19 mouse cellular contexts compared by ENCODE assay signal in genomic region chr7:18942815-18943214, GRCm38 (mm10). TPM values are rescaled to one million over a fixed set of nuclear protein-coding genes. Genes with fewer than 3 reads are reported as not detected.
DNase-seq lines count a peak whose midpoint lies in the region; ATAC-seq and TF ChIP-seq lines count a peak whose summit lies in the region.
"Had no signal": no experiment of that assay in that cellular context is flagged by ENCODE, and none has a peak within 500 bp of the region (broad histone marks: within the 10 kb centered on the region; RNA-seq: fewer than 3 reads in every experiment).

No protein-coding gene starts in this region.

- H3K27me3 ChIP-seq in forebrain, embryonic 15.5 days: no peaks in the 10 kb centered on the region
- H3K27me3 ChIP-seq in hindbrain, embryonic 16.5 days (replicated peaks; ENCODE audit: control insufficient read depth, insufficient read depth, low read length): no peaks in the 10 kb centered on the region
- H3K27me3 ChIP-seq in neural tube, embryonic 13.5 days: no peaks in the 10 kb centered on the region

- 38% methylated on average over 9 of the region's 9 CpGs for WGBS in forebrain, embryonic 15.5 days
- WGBS in hindbrain, embryonic 16.5 days: 45% methylated on average over 9 of the region's 9 CpGs
- 27% methylated on average over 9 of the region's 9 CpGs for WGBS in neural tube, embryonic 13.5 days

- peaks cover 29% of the 10 kb centered on the region for H3K36me3 ChIP-seq in forebrain, embryonic 15.5 days
- H3K36me3 ChIP-seq in hindbrain, embryonic 16.5 days (ENCODE audit: control insufficient read depth, insufficient read depth, low read length): peaks cover 15% of the 10 kb centered on the region
- peaks cover 43% of the 10 kb centered on the region for H3K36me3 ChIP-seq in neural tube, embryonic 13.5 days
- H3K36me3 ChIP-seq: limb, embryonic 13.5 days had no signal

- peaks cover 30% of the 10 kb centered on the region for H3K4me1 ChIP-seq in forebrain, embryonic 15.5 days
- H3K4me1 ChIP-seq in hindbrain, embryonic 16.5 days (ENCODE audit: control insufficient read depth, insufficient read depth, low read depth, low read length): peaks cover 15% of the 10 kb centered on the region
- H3K4me1 ChIP-seq in neural tube, embryonic 13.5 days (replicated peaks): peaks cover 63% of the 10 kb centered on the region
- H3K4me1 ChIP-seq: limb, embryonic 13.5 days had no signal

- no peak overlapping the region for H3K4me2 ChIP-seq in forebrain, embryonic 15.5 days (replicated peaks)
- no peak overlapping the region for H3K4me2 ChIP-seq in hindbrain, embryonic 16.5 days (ENCODE audit: low read length)
- H3K4me2 ChIP-seq in neural tube, embryonic 13.5 days: no peak overlapping the region; the same call in 1 of the 2 replicates
- H3K4me2 ChIP-seq: limb, embryonic 13.5 days had no signal

- TF ChIP-seq CTCF in left cerebral cortex, adult 2 months (IDR thresholded peaks at IDR 0.05): no peak

- H3K9me3 ChIP-seq in forebrain, embryonic 15.5 days: no peaks in the 10 kb centered on the region
- no peaks in the 10 kb centered on the region for H3K9me3 ChIP-seq in hindbrain, embryonic 16.5 days (ENCODE audit: control insufficient read depth, low read length)
- H3K9me3 ChIP-seq in neural tube, embryonic 13.5 days: no peaks in the 10 kb centered on the region
- H3K9me3 ChIP-seq: limb, embryonic 13.5 days had no signal

- intact Hi-C loops in left cerebral cortex, adult 2 months (cut with DNase I): loop anchor here (2.0 kb wide), 1 partner anchor 18 kb away; the partner anchor contains the start of gene Nova2

- H3K9ac ChIP-seq in forebrain, embryonic 15.5 days (replicated peaks): no peak overlapping the region
- no peak overlapping the region for H3K9ac ChIP-seq in hindbrain, embryonic 16.5 days (ENCODE audit: low read depth, low read length)
- H3K9ac ChIP-seq in neural tube, embryonic 13.5 days: no peak overlapping the region
- H3K9ac ChIP-seq: limb, embryonic 13.5 days had no signal

- no peak overlapping the region for H3K4me3 ChIP-seq in left cerebral cortex, adult 2 months
- no peak overlapping the region for H3K4me3 ChIP-seq in forebrain, embryonic 15.5 days
- H3K4me3 ChIP-seq in hindbrain, embryonic 16.5 days (ENCODE audit: low read length): no peak overlapping the region
- no peak overlapping the region for H3K4me3 ChIP-seq in neural tube, embryonic 13.5 days
- H3K4me3 ChIP-seq: erythroblast, embryonic 14.5 days; limb, embryonic 13.5 days had no signal

- DNase-seq in left cerebral cortex, adult 2 months (ENCODE audit: extremely low spot score in 1 of 2, low spot score in 2 of 2): no peak
- no peak for DNase-seq in left cerebral cortex, adult 11 months (ENCODE audit: low spot score)
- no peak for DNase-seq in cerebellum, adult 9-11 months
- DNase-seq in right cerebral cortex, adult 2 months (ENCODE audit: low spot score in 2 of 2): no peak
- DNase-seq: cerebellum, adult 11-12 months; heart, adult 11 months; kidney, adult 9 months; lung, postnatal 14 days; thymus, postnatal 14 days had no signal

- peak overlapping the region; percentile 70 for H3K27ac ChIP-seq in left cerebral cortex, adult 2 months
- H3K27ac ChIP-seq in forebrain, embryonic 15.5 days (replicated peaks): peak overlapping the region; percentile 73
- H3K27ac ChIP-seq in hindbrain, embryonic 16.5 days (ENCODE audit: low read depth, low read length): peak overlapping the region; percentile 4
- H3K27ac ChIP-seq in neural tube, embryonic 13.5 days (replicated peaks): peak overlapping the region; percentile 88
- H3K27ac ChIP-seq: limb, embryonic 13.5 days had no signal

- ATAC-seq in forebrain, embryonic 15.5 days (replicated peaks): peak; percentile 34
- ATAC-seq in hindbrain, embryonic 16.5 days: peak; percentile 10; the same call in 1 of the 2 replicates
- peak; percentile 27; the same call in 1 of the 2 replicates for ATAC-seq in neural tube, embryonic 13.5 days (ENCODE audit: low read depth)
- no peak for ATAC-seq in erythroblast, adult 5-6 weeks (replicated peaks; ENCODE audit: low FRiP score, poor library complexity, severe bottlenecking)

RNA-seq across cellular contexts. Expression of gene Nova2, which starts 17.1 kb away (rescaled TPM):
- 10 to 100 TPM; 79.9 to 86.4 TPM for total RNA-seq in left cerebral cortex, adult 2 months (2021)
- polyA plus RNA-seq in forebrain, embryonic 15.5 days (2015; fragmentation: Nextera tagmentation; extraction: Ambion mirVana): 17.6 and 18.0 TPM in 2 replicates
- polyA plus RNA-seq in hindbrain, embryonic 16.5 days (2015; fragmentation: Nextera tagmentation; extraction: Ambion mirVana): 10.4 and 12.3 TPM in 2 replicates
- polyA plus RNA-seq in neural tube, embryonic 13.5 days (2015; fragmentation: Nextera tagmentation; extraction: Ambion mirVana): 9.7 and 10.7 TPM in 2 replicates
- not detected in 2 replicates for total RNA-seq in erythroblast, adult 5-6 weeks (2015; ENCODE audit: low replicate concordance)
- not detected in 2 replicates for total RNA-seq in erythroblast, adult 5-6 weeks (2017; ENCODE audit: low replicate concordance)
- polyA plus RNA-seq: erythroblast, embryonic 14.5 days had no signal

RNA-seq across cellular contexts. Expression of gene Ccdc61, which starts 32.6 kb away (rescaled TPM):
- 10 to 100 TPM; 10.5 to 11.0 TPM for total RNA-seq in left cerebral cortex, adult 2 months (2021)
- 26.5 and 27.9 TPM in 2 replicates for polyA plus RNA-seq in forebrain, embryonic 15.5 days (2015; fragmentation: Nextera tagmentation; extraction: Ambion mirVana)
- polyA plus RNA-seq in hindbrain, embryonic 16.5 days (2015; fragmentation: Nextera tagmentation; extraction: Ambion mirVana): 29.1 and 35.7 TPM in 2 replicates
- polyA plus RNA-seq in neural tube, embryonic 13.5 days (2015; fragmentation: Nextera tagmentation; extraction: Ambion mirVana): 19.7 and 23.0 TPM in 2 replicates
- total RNA-seq in erythroblast, adult 5-6 weeks (2015; ENCODE audit: low replicate concordance): 5.2 TPM in 1 of 2 replicates, not detected in the other
- 5.8 and 16.9 TPM in 2 replicates for total RNA-seq in erythroblast, adult 5-6 weeks (2017; ENCODE audit: low replicate concordance)

RNA-seq across cellular contexts. Expression of gene Nanos2, which starts 44.4 kb away (rescaled TPM):
- under 1 TPM; 0.51 to 0.86 TPM for total RNA-seq in left cerebral cortex, adult 2 months (2021)
- polyA plus RNA-seq in forebrain, embryonic 15.5 days (2015; fragmentation: Nextera tagmentation; extraction: Ambion mirVana): 0.60 and 1.2 TPM in 2 replicates
- polyA plus RNA-seq in hindbrain, embryonic 16.5 days (2015; fragmentation: Nextera tagmentation; extraction: Ambion mirVana): 0.65 and 0.85 TPM in 2 replicates
- polyA plus RNA-seq in neural tube, embryonic 13.5 days (2015; fragmentation: Nextera tagmentation; extraction: Ambion mirVana): 0.56 TPM in 2 replicates
- total RNA-seq in erythroblast, adult 5-6 weeks (2015; ENCODE audit: low replicate concordance): not detected in 2 replicates
- not detected in 2 replicates for total RNA-seq in erythroblast, adult 5-6 weeks (2017; ENCODE audit: low replicate concordance)
- polyA plus RNA-seq: erythroblast, embryonic 14.5 days; heart, embryonic 14.5 days; limb, embryonic 13.5 days; liver, embryonic 16.5 days; spleen, adult 2 months; stomach, embryonic 16.5 days had no signal

RNA-seq across cellular contexts. Expression of gene Mypop, which starts 48.2 kb away (rescaled TPM):
- total RNA-seq in left cerebral cortex, adult 2 months (2021): 10 to 100 TPM; 50.6 to 61.2 TPM
- polyA plus RNA-seq in forebrain, embryonic 15.5 days (2015; fragmentation: Nextera tagmentation; extraction: Ambion mirVana): 4.4 and 5.5 TPM in 2 replicates
- polyA plus RNA-seq in hindbrain, embryonic 16.5 days (2015; fragmentation: Nextera tagmentation; extraction: Ambion mirVana): 5.8 and 6.3 TPM in 2 replicates
- 5.8 and 7.4 TPM in 2 replicates for polyA plus RNA-seq in neural tube, embryonic 13.5 days (2015; fragmentation: Nextera tagmentation; extraction: Ambion mirVana)
- not detected in 2 replicates for total RNA-seq in erythroblast, adult 5-6 weeks (2015; ENCODE audit: low replicate concordance)
- 0.43 TPM in 1 of 2 replicates, not detected in the other for total RNA-seq in erythroblast, adult 5-6 weeks (2017; ENCODE audit: low replicate concordance)

Comparison
In these comparisons a context has a peak if more than half of its experiments do, and no peak if none do; other contexts are left out.
1. H3K27ac ChIP-seq: peak in every context shown above with its lines; median percentile 88 in neural tube, embryonic 13.5 days; 73 in forebrain, embryonic 15.5 days; 70 in left cerebral cortex, adult 2 months; 4 in hindbrain, embryonic 16.5 days.